Mouse (Mus musculus): ENCODE measurements around the gene Tmem160.

The Tmem160 gene

DNA sequence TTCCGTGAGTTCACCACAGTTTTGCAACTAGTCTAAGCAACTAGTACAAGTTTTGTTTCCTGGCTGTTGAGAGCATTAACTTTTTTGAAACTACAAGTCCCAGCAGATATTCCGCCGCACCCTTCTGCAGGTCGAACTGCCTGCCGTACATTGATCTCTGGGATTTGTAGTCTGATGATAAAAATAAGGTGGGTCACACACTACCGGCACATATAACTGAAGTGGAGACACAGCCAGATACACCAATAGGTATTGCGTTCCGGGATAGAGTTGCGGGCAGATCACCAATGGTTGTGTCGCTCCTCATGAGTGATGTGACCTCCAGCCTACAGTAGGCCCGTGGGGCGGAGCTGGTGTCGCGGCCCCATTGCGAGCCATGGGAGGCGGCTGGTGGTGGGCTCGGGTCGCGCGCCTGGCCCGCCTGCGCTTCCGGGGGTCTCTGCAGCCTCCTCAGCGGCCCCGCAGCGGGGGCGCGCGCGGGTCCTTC is at the start of gene Tmem160:
TSS of gene Tmem160 (plus strand) at position 193 of the 487 bp plus-strand sequence.
- peak; percentile 83 to 84 for DNase-seq (ENCODE audit: low spot score in 2 of 2)

DNA sequence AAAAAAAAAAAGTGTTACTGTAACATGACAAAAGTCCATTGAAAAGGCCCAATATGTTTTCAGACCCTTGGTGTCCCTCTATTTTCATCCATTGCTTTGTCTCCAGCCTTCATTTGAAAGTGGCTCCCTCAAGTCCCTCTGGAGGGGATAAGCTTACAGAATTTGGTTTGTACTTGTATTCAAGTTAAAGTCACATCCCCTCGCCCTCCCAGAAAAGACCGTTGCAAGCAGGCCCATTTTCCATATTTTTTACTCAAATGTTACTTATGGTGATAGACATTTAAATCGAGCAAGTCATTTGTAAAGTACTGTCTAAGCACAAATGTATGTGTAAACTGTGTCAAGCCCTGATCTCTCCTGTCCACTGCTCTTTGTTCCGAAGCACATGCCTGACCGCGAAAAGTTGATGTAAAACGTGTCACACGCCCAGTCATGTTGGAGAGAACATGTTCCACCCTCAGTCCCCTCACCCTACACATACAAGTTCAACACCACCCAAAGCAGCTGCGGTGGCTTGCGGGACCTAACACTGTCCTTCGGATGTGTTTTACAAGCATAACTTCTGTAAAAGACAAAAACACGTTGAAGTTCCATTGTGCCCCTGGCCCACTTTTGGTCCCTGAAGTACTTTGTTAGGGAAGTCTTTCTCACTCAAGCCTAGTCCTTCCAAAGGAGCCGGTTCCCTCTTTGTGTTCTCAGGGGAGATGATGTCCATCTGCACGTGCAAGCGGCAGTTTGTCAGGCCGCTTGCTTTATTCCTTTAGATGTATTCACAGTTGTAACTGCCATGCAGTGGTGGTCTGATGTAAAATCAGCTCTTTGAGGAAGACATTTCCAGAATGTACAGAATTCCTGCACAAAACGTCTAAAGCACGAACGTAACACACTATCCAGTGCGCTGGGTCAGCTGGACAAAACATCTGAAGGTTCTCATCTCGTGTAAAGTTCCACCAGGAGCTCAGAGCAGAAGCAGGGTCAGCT is 49.3 kb upstream of the Tmem160 start:
- no peak for DNase-seq (ENCODE audit: low spot score in 2 of 2)

DNA sequence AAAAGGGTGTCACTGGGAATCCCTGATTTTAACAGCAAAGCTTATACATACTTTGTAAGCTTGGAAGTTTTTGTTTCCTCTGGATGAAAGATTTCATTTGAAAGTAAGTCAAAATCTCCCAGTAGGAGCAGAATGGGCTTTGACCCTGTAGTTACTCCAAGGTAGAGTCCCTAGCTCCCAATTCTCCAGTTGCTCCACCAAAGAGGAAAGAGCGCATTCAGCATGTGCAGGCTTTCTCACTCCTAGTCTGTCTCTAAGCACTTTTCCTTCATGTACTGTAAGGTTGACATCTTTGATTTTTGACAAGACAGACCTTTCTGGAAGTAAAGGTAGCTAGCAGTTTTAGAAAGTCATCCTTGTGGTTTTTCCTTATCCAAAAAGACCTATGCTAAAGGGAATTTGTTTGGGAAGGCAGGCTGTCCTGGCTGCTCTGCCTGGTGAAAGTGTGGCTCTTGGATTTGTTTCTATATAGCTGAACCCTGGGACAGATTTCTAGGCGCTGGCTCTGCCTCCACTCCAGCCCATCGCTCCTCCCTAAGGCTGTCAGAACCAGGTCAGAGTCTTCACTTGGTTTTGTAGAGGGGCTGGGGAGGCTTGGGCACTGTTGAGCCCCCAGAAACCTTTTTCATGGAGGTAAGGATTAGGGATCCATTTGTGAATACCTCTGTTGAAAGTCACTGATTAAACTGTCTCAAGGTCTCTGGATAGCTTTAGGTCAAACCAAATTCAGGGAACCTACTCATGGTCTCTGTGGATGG is 48.1 kb upstream of the Tmem160 start:
- no peak for DNase-seq (ENCODE audit: low spot score in 2 of 2)

DNA sequence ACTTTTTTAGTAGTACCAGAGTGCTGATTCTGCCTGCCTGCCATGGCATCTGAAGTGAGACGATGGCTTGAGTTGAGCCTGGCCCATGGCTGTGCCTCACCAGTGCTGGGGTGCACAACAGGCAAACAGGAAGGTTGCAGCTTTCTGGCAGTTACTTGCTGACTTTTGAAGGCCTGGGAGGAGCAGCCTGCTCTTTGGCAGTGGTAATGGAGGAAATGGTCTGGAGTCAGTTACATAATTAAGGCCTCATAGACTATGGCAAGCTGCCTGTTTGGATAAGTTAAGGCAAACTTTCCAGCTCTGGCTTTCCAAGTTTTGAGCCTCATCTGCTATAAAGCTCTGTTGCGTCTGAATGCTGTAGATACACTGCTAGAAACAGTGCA is 47.5 kb upstream of the Tmem160 start:
- DNase-seq (ENCODE audit: low spot score in 2 of 2) = peak in 1 of 2 experiments; percentile 38

DNA sequence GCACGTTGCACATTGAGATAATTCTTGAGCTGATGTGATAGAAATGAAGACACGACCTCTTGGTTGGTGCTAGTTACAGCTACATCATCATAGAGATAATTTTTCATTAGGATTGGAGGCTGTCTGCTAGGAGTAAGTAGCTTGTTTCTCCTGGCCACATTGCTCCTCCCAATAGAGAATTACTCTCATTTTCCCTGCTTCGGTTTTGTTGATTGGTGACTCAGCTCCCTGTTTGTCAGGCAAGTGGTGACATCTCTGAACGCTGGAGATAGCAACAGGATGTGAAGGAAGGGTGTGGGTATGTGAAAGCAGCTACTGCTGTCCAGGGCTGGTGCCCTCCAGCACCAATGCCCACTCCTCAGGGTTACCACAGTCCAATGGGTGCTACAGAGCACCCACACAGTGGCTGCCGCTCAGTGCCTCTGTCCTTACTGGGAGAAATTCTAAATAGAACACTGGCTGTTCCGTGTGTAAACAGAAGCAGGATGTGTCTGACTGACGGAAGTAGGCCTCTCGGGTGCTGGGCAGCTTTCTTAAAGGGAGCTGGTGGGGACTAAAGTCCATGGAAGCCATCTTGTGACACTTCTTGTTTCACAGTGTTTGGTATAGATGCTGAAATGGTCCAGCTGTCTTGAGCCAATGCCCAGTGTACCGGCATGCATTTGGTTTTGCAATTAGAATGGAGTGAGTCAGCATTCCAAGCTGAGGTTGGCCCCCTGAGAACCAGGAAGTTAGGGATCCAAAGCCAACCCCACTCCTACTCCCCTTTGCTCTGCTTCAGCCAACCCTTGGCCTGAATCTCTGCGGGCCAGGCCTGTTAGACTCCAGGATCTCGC is 46.8 kb upstream of the Tmem160 start:
- peak; percentile 73 for DNase-seq (ENCODE audit: low spot score in 2 of 2)

DNA sequence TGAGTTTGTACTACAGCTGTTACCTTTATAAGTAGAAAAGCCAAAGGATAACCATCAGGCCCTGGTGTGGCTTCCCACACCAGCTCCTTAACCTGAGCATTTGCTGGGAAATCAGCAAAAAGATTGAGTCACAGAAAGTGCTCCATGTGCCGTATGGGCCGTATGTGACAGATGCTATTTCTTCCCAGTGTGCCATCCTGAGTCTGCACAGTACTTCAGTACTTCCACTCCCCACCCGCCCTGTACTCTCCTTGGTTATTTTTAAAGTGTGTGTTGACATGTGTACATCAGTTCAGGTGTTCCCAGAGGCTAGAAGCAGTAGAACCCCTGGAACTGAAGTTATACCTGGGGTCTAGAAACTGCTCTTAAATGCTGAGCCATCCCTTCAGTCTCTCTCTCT is 45.6 kb upstream of the Tmem160 start:
- no peak for DNase-seq (ENCODE audit: low spot score in 2 of 2)

DNA sequence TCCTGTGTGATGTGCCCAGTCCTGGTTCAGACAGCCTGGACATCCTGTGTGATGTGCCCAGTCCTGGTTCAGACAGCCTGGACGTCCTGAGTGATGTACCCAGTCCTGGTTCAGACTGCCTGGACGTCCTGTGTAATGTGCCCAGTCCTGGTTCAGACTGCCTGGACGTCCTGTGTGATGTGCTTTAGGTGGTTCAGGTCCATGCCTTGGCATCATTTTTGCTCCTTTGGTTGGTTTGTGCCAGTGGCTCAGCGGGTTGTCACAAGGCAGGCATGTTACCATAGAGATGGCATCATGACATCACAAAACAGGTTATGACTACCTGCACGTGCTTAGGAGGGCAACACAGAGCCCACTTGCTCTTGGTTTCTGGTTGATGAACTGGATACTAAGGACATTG is 41.5 kb upstream of the Tmem160 start:
- no peak for DNase-seq (ENCODE audit: low spot score in 2 of 2)

DNA sequence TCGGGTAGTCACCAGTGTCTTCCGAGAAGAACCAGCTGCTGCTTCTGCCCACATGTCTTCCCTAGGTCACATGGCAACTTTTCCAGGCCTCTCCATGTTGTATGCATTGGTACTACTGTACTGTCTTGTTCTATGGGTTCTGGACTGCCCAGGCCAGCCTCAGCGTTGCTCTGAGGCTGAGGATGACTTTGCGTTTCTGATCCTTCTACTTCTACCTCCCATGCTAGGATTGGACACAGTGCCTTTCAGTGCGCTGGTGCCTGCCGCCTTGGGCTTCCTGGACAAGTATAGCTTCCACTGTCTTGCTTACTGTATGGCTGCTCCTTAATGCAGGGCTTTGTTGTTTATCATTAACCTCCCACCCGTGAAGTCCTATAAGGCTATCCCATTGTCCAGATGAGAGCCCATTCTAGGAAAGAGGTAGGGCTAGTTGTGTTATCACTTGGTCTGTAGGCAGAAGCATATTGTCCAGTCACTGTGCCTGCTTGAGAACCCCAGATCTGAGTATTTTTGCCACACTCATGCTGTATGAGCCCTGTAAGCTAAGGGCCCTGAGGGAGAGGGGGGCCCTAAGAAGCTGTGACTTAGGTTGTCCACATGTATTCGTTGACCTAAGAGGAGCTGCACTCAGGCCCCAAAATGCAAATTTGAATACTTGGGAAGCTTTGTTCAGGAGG is 40.2 kb upstream of the Tmem160 start:
- DNase-seq (ENCODE audit: low spot score in 2 of 2) = no peak

DNA sequence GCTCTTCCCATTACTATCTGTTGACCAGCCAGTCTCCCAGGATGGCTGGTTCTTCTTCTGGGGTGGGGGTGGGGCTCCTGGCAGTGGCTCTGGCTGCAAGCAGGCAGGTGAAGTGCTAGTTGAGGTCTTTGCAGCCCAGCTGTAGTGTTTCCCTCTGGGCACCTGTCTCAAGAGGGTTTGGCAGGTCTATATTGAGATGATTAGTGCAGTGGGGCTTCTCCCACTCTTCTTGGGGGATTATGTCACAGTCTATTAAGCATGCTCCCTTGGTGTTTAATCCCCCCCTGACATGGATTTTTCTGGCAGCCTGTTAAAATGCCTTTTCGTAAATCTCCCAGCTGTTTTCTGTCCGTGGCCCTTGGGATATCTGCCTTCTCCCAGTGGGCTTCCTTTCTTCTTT is 39.6 kb upstream of the Tmem160 start:
- DNase-seq (ENCODE audit: low spot score in 2 of 2) = no peak

DNA sequence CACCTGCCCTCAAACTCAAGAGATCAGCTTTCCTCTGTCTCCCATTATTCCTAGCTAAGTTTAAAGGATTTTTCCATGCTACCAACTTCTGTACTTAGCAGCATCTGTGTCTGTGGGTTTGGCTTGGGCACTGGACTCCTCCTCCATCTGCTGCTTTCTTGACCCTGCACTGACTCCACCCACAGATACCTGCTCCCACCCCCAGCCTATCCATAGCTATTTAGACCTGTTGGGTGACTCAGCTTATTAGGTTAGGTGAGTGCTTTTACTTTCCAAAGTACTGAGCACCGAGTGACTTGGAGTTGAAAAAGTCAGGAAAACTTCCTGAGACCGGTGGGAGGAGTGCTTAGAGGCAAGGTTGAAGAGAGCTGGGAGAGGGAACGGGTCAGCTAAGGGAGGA is 37.2 kb upstream of the Tmem160 start:
- no peak for DNase-seq (ENCODE audit: low spot score in 2 of 2)

DNA sequence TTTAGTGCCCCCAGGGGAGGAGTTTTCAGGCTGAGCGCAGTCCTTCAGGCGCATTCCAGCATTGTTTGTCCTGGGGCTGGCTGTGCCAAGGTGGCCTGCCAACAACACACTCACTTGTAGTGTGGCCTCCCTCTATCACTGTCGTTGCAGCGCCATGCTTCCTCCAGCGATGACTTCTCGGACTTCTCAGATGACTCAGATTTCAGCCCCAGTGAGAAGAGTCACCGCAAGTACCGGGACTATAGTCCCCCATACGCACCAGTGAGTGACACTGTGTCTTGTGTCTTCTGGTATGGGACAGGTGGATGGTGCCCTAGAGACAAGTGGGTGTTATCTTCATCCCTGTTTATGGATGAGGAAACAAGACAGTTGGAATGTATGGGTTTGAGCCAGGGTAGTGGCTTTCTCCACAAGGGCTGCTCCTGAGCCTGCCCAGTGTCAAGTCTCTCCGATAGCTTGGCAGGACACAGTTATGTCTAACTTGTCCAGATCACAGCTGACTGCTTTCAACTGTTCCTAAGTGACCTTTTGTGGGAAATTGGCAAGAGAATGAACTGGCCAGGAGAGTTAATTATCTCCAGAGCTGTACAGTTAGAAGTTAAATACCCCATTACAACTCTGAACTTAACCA is 35.3 kb upstream of the Tmem160 start:
- no peak for DNase-seq (ENCODE audit: low spot score in 2 of 2)

DNA sequence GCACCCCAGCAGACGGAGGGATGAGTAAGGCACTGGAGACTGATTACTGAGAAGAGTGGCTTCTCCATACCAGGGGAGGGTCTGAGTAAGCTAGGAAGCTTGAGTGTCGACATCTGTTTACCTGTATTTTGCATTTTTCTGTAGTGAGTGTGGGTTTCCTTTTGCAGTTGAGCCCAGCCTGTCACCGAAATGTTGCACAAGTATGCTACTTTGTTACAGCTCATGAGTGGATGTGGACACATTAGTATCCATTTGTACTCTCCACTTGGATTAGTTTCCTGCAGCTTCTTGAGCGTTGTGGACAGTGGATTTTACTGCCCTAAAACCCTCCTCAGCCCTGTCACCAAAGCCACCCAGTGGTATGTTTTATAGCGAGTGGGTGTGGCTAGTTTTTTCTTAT is 33.9 kb upstream of the Tmem160 start:
- no peak for DNase-seq (ENCODE audit: low spot score in 2 of 2)

DNA sequence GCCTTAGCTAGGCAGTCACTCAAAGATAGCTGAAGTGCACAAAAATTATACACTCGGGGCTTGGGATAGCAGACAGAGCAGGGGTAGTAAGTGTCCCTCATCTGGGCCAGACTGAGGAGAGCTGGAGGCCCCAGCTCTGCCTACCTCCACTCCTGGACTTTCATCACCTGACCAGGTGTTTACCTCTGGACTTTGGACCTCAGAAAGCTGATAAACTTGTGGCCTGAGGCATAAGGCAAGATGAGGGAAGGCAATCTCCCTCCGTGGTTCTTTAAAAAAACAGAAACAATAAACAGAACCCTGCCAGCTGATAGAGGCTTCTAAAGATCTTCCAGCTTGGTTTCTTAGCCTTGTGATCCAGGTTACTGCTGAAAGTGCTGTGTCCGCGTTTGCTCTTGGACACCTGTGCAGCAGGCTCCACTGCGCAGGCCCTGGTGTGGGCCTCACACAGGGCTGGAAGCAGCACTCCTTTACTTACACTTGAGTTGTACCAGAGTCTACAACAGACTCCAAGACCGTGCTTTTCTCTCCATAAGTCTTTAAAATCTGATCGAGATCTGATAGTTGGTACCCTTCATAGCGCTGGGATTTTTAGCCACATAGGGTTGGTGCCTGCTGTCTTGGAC is 32.0 kb upstream of the Tmem160 start:
- DNase-seq (ENCODE audit: low spot score in 2 of 2) = no peak

DNA sequence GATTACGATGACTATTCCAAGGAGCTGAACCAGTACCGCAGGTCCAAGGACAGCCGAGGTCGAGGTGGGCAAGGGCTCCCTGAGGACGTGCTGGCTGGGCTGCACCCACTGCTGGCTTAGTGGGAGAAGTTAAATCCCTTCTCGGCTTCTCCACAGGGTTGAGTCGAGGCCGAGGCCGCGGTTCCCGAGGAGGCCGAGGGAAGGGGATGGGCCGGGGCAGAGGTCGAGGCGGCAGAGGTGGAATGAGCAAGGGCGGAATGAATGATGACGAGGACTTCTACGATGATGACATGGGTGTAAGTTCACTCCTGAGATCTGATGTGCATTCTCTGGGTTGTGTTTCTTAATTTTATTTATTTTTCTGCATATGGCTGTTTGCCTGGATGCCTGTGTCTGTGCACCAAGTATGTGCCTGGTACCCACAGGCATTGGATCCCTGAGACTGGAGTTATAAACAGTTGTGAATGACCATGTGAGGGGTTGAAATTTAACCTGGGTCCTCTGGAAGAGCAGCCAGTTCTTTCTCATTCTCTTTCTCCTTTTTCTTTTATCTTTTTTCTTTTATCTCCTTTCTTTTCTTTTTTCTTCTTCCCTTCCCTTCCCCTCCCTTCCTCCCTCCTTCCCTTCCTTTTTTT is 30.2 kb upstream of the Tmem160 start:
- no peak for DNase-seq (ENCODE audit: low spot score in 2 of 2)

DNA sequence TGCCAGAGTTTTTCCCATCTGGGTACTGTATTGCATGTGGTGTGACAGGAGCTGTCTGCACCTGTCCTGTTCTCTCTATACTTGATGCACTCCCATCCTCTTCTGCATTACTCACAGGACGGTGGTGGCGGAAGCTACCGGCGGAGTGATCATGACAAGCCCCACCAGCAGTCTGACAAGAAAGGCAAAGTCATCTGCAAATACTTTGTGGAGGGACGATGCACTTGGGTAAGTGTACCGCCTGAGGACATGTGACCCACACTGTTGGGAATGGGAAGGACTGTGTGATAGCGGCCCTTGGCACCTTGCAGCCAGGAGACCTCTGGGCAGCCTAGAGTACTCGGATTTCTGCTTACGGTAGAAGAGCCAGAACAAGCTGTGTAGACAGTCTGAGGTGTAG is 28.8 kb upstream of the Tmem160 start:
- no peak for DNase-seq (ENCODE audit: low spot score in 2 of 2)

DNA sequence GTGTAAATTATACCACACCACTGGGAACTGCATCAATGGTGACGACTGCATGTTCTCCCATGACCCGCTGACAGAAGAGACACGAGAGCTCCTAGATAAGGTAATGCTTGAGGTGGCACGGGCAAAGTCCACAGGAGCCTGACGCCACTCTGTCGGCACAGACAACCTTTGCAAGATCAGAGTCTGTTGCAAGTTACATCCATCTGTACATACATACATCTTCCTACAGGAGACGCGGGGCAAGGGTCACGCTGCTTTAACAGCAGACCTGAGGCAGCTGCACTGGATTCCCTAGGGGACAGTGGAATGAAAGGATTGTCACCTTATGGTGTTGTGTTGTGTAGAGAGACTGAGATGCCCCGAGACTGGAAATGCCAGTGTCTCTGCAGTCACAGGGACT is 26.9 kb upstream of the Tmem160 start:
- no peak for DNase-seq (ENCODE audit: low spot score in 2 of 2)

DNA sequence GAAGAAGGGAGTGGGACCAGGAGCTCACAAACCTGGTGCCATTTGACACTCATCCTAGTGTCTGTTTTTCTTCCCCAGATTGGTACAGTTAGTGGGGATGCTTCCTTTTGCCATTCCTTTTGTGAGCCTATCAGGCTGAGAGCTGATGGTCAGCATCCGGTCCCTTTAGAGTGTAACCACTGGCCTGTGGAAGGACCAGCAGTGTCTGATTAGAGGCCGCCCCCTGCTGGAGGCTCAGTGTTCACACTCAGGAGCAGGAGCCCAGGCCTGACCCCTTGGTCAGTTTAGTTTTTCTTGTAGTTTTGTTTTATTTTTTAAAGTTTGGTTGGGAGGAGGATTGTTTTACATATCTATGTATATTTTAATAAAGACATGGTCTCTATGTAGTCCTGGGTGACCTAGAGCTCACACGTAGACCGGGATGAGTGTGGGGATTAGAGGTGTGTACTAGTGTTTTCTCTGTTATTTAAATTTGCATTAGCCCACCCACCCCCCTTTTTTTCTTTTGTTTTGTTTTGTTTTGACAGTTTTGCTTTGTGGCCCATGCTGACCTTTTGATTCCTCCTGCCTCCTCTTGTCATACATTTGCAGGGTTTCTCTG is 26.4 kb upstream of the Tmem160 start:
- peak; percentile 57 to 85 for DNase-seq (ENCODE audit: low spot score in 2 of 2)

DNA sequence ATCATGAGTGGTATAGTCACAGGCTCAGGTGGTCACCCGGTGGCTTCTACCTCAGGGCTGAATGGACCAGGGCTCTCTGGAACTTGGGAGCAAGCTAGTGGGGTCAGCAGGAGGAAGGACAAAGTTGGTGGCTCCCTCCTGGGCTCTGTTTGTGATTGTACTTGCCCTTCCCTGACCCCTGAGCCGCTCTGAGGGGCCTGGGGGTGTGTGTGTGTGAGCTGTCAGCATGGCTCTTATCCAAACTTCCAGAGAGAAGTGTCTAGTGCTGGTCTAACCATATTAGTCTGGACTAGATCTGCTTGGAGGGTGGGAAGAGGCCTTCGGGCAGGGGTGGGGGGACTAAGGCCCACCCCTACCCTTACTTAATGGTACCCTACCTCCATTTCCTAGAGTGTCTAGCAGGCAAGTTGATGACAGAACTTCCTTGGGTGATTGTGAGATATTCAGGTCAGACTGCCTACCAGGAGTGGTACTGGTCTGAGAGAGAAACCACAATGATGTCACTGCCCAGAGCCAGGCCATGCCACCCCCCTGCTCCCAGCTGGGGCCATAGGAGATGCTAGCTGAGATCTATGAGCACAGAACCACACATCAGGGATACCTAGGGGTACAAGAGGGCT is 19.1 kb upstream of the Tmem160 start:
- DNase-seq (ENCODE audit: low spot score in 2 of 2) = no peak

DNA sequence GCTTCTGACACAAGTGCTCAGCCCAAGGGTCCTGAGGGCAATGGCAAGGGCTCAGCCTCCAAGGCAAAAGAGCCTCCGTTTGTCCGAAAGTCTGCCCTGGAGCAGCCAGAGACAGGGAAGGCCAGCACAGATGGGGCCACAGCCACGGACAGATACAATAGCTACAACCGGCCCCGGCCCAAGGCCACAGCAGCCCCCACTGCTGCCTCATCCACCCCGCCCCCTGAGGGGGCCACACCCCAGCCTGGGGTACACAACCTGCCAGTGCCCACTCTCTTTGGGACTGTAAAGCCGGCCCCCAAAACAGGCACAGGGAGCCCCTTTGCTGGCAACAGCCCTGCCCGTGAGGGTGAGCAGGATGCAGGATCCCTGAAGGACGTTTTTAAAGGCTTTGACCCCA is 17.5 kb upstream of the Tmem160 start:
- no peak for DNase-seq (ENCODE audit: low spot score in 2 of 2)

Measured in urinary bladder, postnatal 4 days (tissue).